Mouse (Mus musculus): Measurements from ENCODE around the gene Srp9. TPM values are rescaled to one million over a fixed set of nuclear protein-coding genes. Genes with fewer than 3 reads are reported as not detected.

Srp9 gene
- polyA plus RNA-seq, 1 experiment from 2014 or later, result 113 TPM

GRCm38 (mm10) chr1:182107251-182107650, 17.3 kb upstream of the Srp9 start:
- Histone ChIP-seq H3K4me1 (ENCODE audit: control insufficient read depth in 2 of 2, insufficient read depth in 2 of 2, low read length in 2 of 2) (peaks cover 32 to 34% of the 10 kb centered on the region in 2 experiments), H3K9ac (ENCODE audit: low read length) (no peak overlapping the region), H3K4me3 (ENCODE audit: control insufficient read depth in 1 of 2, insufficient read depth in 1 of 2, low read depth in 1 of 2, low read length in 2 of 2) (no peak overlapping the region), H3K27ac (replicated peaks in 1 of 2; ENCODE audit: control insufficient read depth in 1 of 2, insufficient read depth in 1 of 2, low read depth in 2 of 2, low read length in 2 of 2) (peak overlapping the region; percentile 39 to 51; a peak in 3 of 4 replicates), H3K9me3 (ENCODE audit: control insufficient read depth, low read length) (no peaks in the 10 kb centered on the region), H3K36me3 (ENCODE audit: control insufficient read depth, insufficient read depth, low read length) (no peaks in the 10 kb centered on the region), H3K27me3 (ENCODE audit: control insufficient read depth, insufficient read depth, low read length) (no peaks in the 10 kb centered on the region), H3K4me2 (ENCODE audit: low read length) (no peak overlapping the region)
- peak; percentile 24; the same call in 1 of the 2 replicates for ATAC-seq (ENCODE audit: insufficient number of reproducible peaks, insufficient read depth, low FRiP score, low read depth)
- 43% methylated on average over 9 of the region's 9 CpGs for WGBS

GRCm38 (mm10) chr1:182108397-182109099, 16.0 kb upstream of the Srp9 start:
- Histone ChIP-seq H3K4me2 (ENCODE audit: low read length) (no peak overlapping the region), H3K27me3 (ENCODE audit: control insufficient read depth, insufficient read depth, low read length) (no peaks in the 10 kb centered on the region), H3K27ac (replicated peaks in 1 of 2; ENCODE audit: control insufficient read depth in 1 of 2, insufficient read depth in 1 of 2, low read depth in 2 of 2, low read length in 2 of 2) (peak overlapping the region; percentile 46 to 69), H3K36me3 (ENCODE audit: control insufficient read depth, insufficient read depth, low read length) (no peaks in the 10 kb centered on the region), H3K4me1 (ENCODE audit: control insufficient read depth in 2 of 2, insufficient read depth in 2 of 2, low read length in 2 of 2) (peaks cover 36 to 39% of the 10 kb centered on the region in 2 experiments), H3K9me3 (ENCODE audit: control insufficient read depth, low read length) (no peaks in the 10 kb centered on the region), H3K9ac (ENCODE audit: low read length) (no peak overlapping the region), H3K4me3 (ENCODE audit: control insufficient read depth in 1 of 2, insufficient read depth in 1 of 2, low read depth in 1 of 2, low read length in 2 of 2) (no peak overlapping the region)
- 71% methylated on average over 13 of the region's 13 CpGs for WGBS
- no peak for ATAC-seq (ENCODE audit: insufficient number of reproducible peaks, insufficient read depth, low FRiP score, low read depth)

- H3K36me3 ChIP-seq (ENCODE audit: control insufficient read depth, insufficient read depth, low read length), result no peaks in the 10 kb centered on the region
- no peak overlapping the region for H3K27ac ChIP-seq (replicated peaks in 1 of 2; ENCODE audit: control insufficient read depth in 1 of 2, insufficient read depth in 1 of 2, low read depth in 2 of 2, low read length in 2 of 2)
- no peak overlapping the region for H3K4me2 ChIP-seq (ENCODE audit: low read length)
- no peaks in the 10 kb centered on the region for H3K27me3 ChIP-seq (ENCODE audit: control insufficient read depth, insufficient read depth, low read length)
- no peaks in the 10 kb centered on the region for H3K9me3 ChIP-seq (ENCODE audit: control insufficient read depth, low read length)
- WGBS, result 91% methylated on average over 11 of the region's 11 CpGs
- H3K4me3 ChIP-seq (ENCODE audit: control insufficient read depth in 1 of 2, insufficient read depth in 1 of 2, low read depth in 1 of 2, low read length in 2 of 2), result no peak overlapping the region
- peaks cover 38 to 39% of the 10 kb centered on the region in 2 experiments for H3K4me1 ChIP-seq (ENCODE audit: control insufficient read depth in 2 of 2, insufficient read depth in 2 of 2, low read length in 2 of 2)
- no peak for ATAC-seq (ENCODE audit: insufficient number of reproducible peaks, insufficient read depth, low FRiP score, low read depth)
- no peak overlapping the region for H3K9ac ChIP-seq (ENCODE audit: low read length)
Observed at GRCm38 (mm10) chr1:182110185-182110584, 14.4 kb upstream of the Srp9 start.

GRCm38 (mm10) chr1:182110708-182111385, 13.7 kb upstream of the Srp9 start:
- ATAC-seq (ENCODE audit: insufficient number of reproducible peaks, insufficient read depth, low FRiP score, low read depth), result no peak
- Histone ChIP-seq H3K4me1 (ENCODE audit: control insufficient read depth in 2 of 2, insufficient read depth in 2 of 2, low read length in 2 of 2) (peaks cover 36 to 39% of the 10 kb centered on the region in 2 experiments), H3K4me2 (ENCODE audit: low read length) (no peak overlapping the region), H3K27me3 (ENCODE audit: control insufficient read depth, insufficient read depth, low read length) (no peaks in the 10 kb centered on the region), H3K9me3 (ENCODE audit: control insufficient read depth, low read length) (no peaks in the 10 kb centered on the region), H3K9ac (ENCODE audit: low read length) (no peak overlapping the region), H3K4me3 (ENCODE audit: control insufficient read depth in 1 of 2, insufficient read depth in 1 of 2, low read depth in 1 of 2, low read length in 2 of 2) (no peak overlapping the region), H3K27ac (replicated peaks in 1 of 2; ENCODE audit: control insufficient read depth in 1 of 2, insufficient read depth in 1 of 2, low read depth in 2 of 2, low read length in 2 of 2) (peak overlapping the region in 1 of 2 experiments; percentile 43; a peak in 2 of 4 replicates), H3K36me3 (ENCODE audit: control insufficient read depth, insufficient read depth, low read length) (no peaks in the 10 kb centered on the region)
- WGBS, result 55% methylated on average over 15 of the region's 15 CpGs

GRCm38 (mm10) chr1:182111386-182112317, 12.9 kb upstream of the Srp9 start:
- 61% methylated on average over 14 of the region's 14 CpGs for WGBS
- peak; percentile 58 for ATAC-seq (ENCODE audit: insufficient number of reproducible peaks, insufficient read depth, low FRiP score, low read depth)
- Histone ChIP-seq H3K4me1 (ENCODE audit: control insufficient read depth in 2 of 2, insufficient read depth in 2 of 2, low read length in 2 of 2) (peaks cover 36 to 39% of the 10 kb centered on the region in 2 experiments), H3K9ac (ENCODE audit: low read length) (peak overlapping the region; percentile 54; the same call in 1 of the 2 replicates), H3K9me3 (ENCODE audit: control insufficient read depth, low read length) (no peaks in the 10 kb centered on the region), H3K27me3 (ENCODE audit: control insufficient read depth, insufficient read depth, low read length) (no peaks in the 10 kb centered on the region), H3K4me2 (ENCODE audit: low read length) (peak overlapping the region; percentile 11; the same call in 1 of the 2 replicates), H3K4me3 (ENCODE audit: control insufficient read depth in 1 of 2, insufficient read depth in 1 of 2, low read depth in 1 of 2, low read length in 2 of 2) (no peak overlapping the region), H3K27ac (replicated peaks in 1 of 2; ENCODE audit: control insufficient read depth in 1 of 2, insufficient read depth in 1 of 2, low read depth in 2 of 2, low read length in 2 of 2) (peak overlapping the region in 1 of 2 experiments; percentile 51; a peak in 1 of 4 replicates), H3K36me3 (ENCODE audit: control insufficient read depth, insufficient read depth, low read length) (no peaks in the 10 kb centered on the region)

- H3K27ac ChIP-seq (replicated peaks in 1 of 2; ENCODE audit: control insufficient read depth in 1 of 2, insufficient read depth in 1 of 2, low read depth in 2 of 2, low read length in 2 of 2), result no peak overlapping the region
Observed at GRCm38 (mm10) chr1:182112385-182112784, 12.2 kb upstream of the Srp9 start.

GRCm38 (mm10) chr1:182113131-182113530, 11.4 kb upstream of the Srp9 start:
- no peak overlapping the region for H3K27ac ChIP-seq (replicated peaks in 1 of 2; ENCODE audit: control insufficient read depth in 1 of 2, insufficient read depth in 1 of 2, low read depth in 2 of 2, low read length in 2 of 2)
- H3K4me1 ChIP-seq (ENCODE audit: control insufficient read depth in 2 of 2, insufficient read depth in 2 of 2, low read length in 2 of 2), result peaks cover 32% of the 10 kb centered on the region in 2 experiments
- no peak for ATAC-seq (ENCODE audit: insufficient number of reproducible peaks, insufficient read depth, low FRiP score, low read depth)
- 68% methylated on average over 11 of the region's 11 CpGs for WGBS
- no peak overlapping the region for H3K9ac ChIP-seq (ENCODE audit: low read length)
- no peaks in the 10 kb centered on the region for H3K27me3 ChIP-seq (ENCODE audit: control insufficient read depth, insufficient read depth, low read length)
- H3K36me3 ChIP-seq (ENCODE audit: control insufficient read depth, insufficient read depth, low read length), result no peaks in the 10 kb centered on the region
- no peak overlapping the region for H3K4me3 ChIP-seq (ENCODE audit: control insufficient read depth in 1 of 2, insufficient read depth in 1 of 2, low read depth in 1 of 2, low read length in 2 of 2)
- H3K9me3 ChIP-seq (ENCODE audit: control insufficient read depth, low read length), result no peaks in the 10 kb centered on the region
- H3K4me2 ChIP-seq (ENCODE audit: low read length), result no peak overlapping the region

More at GRCm38 (mm10) chr1:182112385-182112784, 12.2 kb upstream of the Srp9 start:
- H3K36me3 ChIP-seq (ENCODE audit: control insufficient read depth, insufficient read depth, low read length), result no peaks in the 10 kb centered on the region
- no peak overlapping the region for H3K4me2 ChIP-seq (ENCODE audit: low read length)
- H3K27me3 ChIP-seq (ENCODE audit: control insufficient read depth, insufficient read depth, low read length), result no peaks in the 10 kb centered on the region
- ATAC-seq (ENCODE audit: insufficient number of reproducible peaks, insufficient read depth, low FRiP score, low read depth), result no peak
- 84% methylated on average over 15 of the region's 15 CpGs for WGBS
- H3K4me1 ChIP-seq (ENCODE audit: control insufficient read depth in 2 of 2, insufficient read depth in 2 of 2, low read length in 2 of 2), result peaks cover 35% of the 10 kb centered on the region in 2 experiments
- no peaks in the 10 kb centered on the region for H3K9me3 ChIP-seq (ENCODE audit: control insufficient read depth, low read length)
- H3K4me3 ChIP-seq (ENCODE audit: control insufficient read depth in 1 of 2, insufficient read depth in 1 of 2, low read depth in 1 of 2, low read length in 2 of 2), result no peak overlapping the region
- H3K9ac ChIP-seq (ENCODE audit: low read length), result 0 out of 2 replicates have a peak overlapping the region, but pooled peaks have one; percentile 54
